In the genomic region with DNA sequence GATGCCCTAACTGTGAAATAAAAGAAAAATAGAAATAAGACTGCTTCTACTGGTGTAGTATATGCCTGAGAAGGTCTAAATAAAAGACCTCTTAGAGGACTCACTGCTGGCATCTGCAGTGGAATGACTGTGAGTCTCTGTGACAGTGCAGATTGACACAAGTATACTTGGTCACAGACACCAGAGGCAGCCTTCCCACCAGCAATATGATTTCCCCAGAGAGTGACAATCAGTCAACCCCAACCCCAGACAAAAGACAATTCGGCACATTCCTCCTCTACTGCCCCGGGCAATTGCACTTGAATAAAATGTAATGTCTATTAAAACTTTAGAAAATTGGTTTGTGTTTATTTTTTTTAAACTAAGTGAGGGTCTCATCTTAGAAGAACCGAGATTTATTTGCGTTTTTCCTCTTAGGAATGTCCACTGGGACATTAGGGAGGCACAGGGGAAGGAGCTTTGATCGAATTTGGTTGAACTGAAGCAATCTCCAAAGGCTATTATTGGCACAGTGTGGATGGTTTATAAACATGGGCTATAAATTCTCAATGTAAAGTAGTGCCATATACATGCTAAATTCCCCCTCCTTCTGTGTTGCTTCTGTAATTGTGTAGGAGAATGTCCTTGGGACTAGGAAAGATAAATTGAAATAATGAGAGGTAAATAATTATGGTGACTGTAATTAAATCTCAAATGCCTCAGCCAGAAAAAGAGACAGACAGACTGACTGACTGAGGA, we compare ENCODE assay signal across 14 mouse cellular contexts.
"Had no signal": no experiment of that assay in that cellular context is flagged by ENCODE, and none has a peak within 500 bp of the region (broad histone marks: within the 10 kb centered on the region; RNA-seq: fewer than 3 reads in every experiment).

No protein-coding gene starts in this region.

- ATAC-seq: intestine, embryonic 16.5 days; liver, embryonic 12.5 days had no signal

- DNase-seq: kidney, adult 8-10 months; kidney, postnatal 25 days; lung, embryonic 14.5 days; lung, postnatal 10 days; lung, postnatal 4 days; retina, postnatal 1 day; right cerebral cortex, postnatal 14 days; thymus, adult 2 months; thymus, postnatal 25 days had no signal

- H3K27ac ChIP-seq: limb, embryonic 15.5 days; liver, embryonic 12.5 days; midbrain, embryonic 12.5 days; stomach, embryonic 15.5 days had no signal

- H3K36me3 ChIP-seq: limb, embryonic 15.5 days; liver, embryonic 12.5 days; midbrain, embryonic 12.5 days; stomach, embryonic 15.5 days had no signal

- H3K4me1 ChIP-seq: liver, embryonic 12.5 days; midbrain, embryonic 12.5 days; stomach, embryonic 15.5 days had no signal

- H3K9ac ChIP-seq: limb, embryonic 15.5 days; liver, embryonic 12.5 days; lung, embryonic 14.5 days; midbrain, embryonic 12.5 days; stomach, embryonic 15.5 days had no signal

- H3K9me3 ChIP-seq: limb, embryonic 15.5 days; liver, embryonic 12.5 days; midbrain, embryonic 12.5 days; stomach, embryonic 15.5 days had no signal

- H3K4me3 ChIP-seq: limb, embryonic 15.5 days; liver, embryonic 12.5 days; midbrain, embryonic 12.5 days; stomach, embryonic 15.5 days had no signal

- H3K27me3 ChIP-seq: limb, embryonic 15.5 days; liver, embryonic 12.5 days; midbrain, embryonic 12.5 days; stomach, embryonic 15.5 days had no signal

- H3K4me2 ChIP-seq: limb, embryonic 15.5 days; liver, embryonic 12.5 days; lung, embryonic 14.5 days; midbrain, embryonic 12.5 days; stomach, embryonic 15.5 days had no signal
